Mouse (Mus musculus) lung, adult 18-20 months (tissue): ENCODE measurements at regions not wholly inside any gene's neighbourhood (a gene's known extent, or its start where the extent isn't known, plus 50 kb on each side); places are given as distances from the start of the nearest gene placed in this dataset.
"Not testable (repeated sequence)": the region's sequence is repeated elsewhere in the genome, so short reads cannot be mapped to it uniquely, and the experiment has no call there.

Source experiments
- DNase-seq, 2 experiments: peaks; one replicate each; pipeline ENCODE4 v3.0.0; 2022; ENCODE audit warnings: mixed read lengths in 2 of 2

- DNase-seq, result no peak
These were observed 64.8 kb downstream of the Ptchd3 start for GRCm38 (mm10) chr11:121894801-121895200.

- DNase-seq, result not testable (repeated sequence)
These were observed 74.3 kb downstream of the Ptchd3 start for GRCm38 (mm10) chr11:121904393-121904792.

- not testable (repeated sequence) for DNase-seq
These were observed 94.6 kb downstream of the Ptchd3 start for GRCm38 (mm10) chr11:121924631-121925030.

- not testable (repeated sequence) for DNase-seq
These were observed 95.0 kb downstream of the Ptchd3 start for GRCm38 (mm10) chr11:121925043-121925442.

GRCm38 (mm10) chr11:121951726-121952125, 121.7 kb downstream of the Ptchd3 start:
- peak; percentile 34 to 41 for DNase-seq

GRCm38 (mm10) chr11:121956367-121957235, 126.6 kb downstream of the Ptchd3 start:
- DNase-seq, result not testable (repeated sequence)

- not testable (repeated sequence) for DNase-seq
These were observed 128.7 kb downstream of the Ptchd3 start for GRCm38 (mm10) chr11:121958735-121959134.

- not testable (repeated sequence) for DNase-seq
These were observed 134.1 kb downstream of the Ptchd3 start for GRCm38 (mm10) chr11:121964111-121964510.

GRCm38 (mm10) chr11:121965911-121966310, 135.9 kb downstream of the Ptchd3 start:
- DNase-seq, result not testable (repeated sequence)
